Mouse (Mus musculus): Measurements from ENCODE around the gene Src. TPM values are rescaled to one million over a fixed set of nuclear protein-coding genes. Genes with fewer than 3 reads are reported as not detected.

Gene Src
- polyA plus RNA-seq, 1 experiment from 2014 or later = 30.8 TPM

DNA sequence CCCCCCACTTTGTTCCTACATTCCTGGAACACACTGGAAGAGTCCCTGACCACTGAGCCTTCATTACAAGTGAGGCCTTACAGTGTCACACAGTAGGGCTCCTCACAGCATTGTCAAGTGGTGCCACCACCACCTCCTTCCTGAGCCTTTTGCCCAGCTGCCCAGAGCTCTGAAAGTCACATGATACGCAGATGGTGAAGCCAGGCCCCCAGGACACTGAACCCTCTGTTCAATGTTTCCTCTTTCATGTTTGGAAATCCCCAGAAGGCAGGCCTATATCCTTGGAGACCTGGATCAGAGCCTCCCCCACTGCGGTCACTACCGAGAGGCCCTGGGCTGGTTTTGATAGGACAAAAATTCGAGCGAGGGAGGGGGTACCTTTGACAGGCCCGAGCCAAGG is 1.0 kb upstream of the Src start:
- no peaks in the 10 kb centered on the region for H3K27me3 ChIP-seq
- no peak overlapping the region for H3K4me3 ChIP-seq
- WGBS = 45% methylated on average over 6 of the region's 6 CpGs
- no peak overlapping the region for H3K27ac ChIP-seq
- peaks cover 11% of the 10 kb centered on the region for H3K4me1 ChIP-seq
- H3K9ac ChIP-seq = no peak overlapping the region
- no peak overlapping the region for H3K4me2 ChIP-seq (replicated peaks)
- H3K9me3 ChIP-seq = no peaks in the 10 kb centered on the region
- ATAC-seq (ENCODE audit: insufficient number of reproducible peaks, insufficient read depth, low FRiP score, low TSS enrichment) = no peak
- no peaks in the 10 kb centered on the region for H3K36me3 ChIP-seq

DNA sequence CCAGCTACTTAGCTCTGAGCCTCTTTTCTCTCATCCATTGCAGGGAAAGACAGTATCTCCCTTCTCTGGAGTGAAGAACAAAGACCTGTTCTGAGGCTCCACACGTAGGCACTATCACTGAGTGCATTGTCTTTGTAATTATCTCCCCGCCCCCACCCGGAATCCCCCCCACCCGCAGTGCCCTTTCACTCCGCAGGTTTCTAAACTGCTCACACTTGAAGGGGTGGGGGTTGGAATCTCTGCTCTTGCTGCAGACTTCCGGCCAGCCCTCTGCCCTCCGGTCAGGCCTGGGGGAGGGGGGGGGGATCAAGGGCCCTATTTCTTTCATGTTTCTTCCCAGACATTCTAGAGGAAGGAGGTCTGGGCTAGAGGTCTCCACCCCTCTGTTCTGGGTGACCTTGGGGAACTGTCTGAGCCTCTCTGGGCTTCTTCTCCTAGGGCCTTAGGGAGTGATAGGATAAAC is 396 bp downstream of the Src start:
- H3K36me3 ChIP-seq = no peaks in the 10 kb centered on the region
- H3K4me3 ChIP-seq = no peak overlapping the region
- no peaks in the 10 kb centered on the region for H3K27me3 ChIP-seq
- no peak overlapping the region for H3K27ac ChIP-seq
- ATAC-seq (ENCODE audit: insufficient number of reproducible peaks, insufficient read depth, low FRiP score, low TSS enrichment) = no peak
- 4% methylated on average over 7 of the region's 7 CpGs for WGBS
- H3K4me1 ChIP-seq = peaks cover 25% of the 10 kb centered on the region
- H3K9me3 ChIP-seq = no peaks in the 10 kb centered on the region
- H3K4me2 ChIP-seq (replicated peaks) = no peak overlapping the region
- no peak overlapping the region for H3K9ac ChIP-seq

DNA sequence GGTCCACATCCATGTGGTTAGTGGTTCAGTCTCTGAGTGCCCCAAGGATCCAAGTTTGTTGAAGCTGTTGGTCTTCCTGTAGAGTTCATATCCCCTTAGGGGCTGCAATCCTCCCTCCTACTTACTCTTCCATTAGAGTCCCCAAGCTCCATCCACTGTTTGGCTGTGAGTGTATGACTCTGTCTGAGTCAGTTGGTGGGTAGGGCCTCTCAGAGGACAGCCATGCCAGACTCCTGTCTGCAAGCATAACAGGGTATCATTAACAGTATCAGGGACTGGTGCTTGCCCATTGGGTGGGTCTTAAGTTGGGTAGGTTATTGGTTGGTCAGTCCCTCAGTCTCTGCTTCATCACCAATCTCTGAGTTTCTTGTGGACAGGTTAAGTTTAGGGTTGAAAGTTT is 1.3 kb downstream of the Src start:
- Histone ChIP-seq H3K9ac (no peak overlapping the region), H3K9me3 (no peaks in the 10 kb centered on the region), H3K27me3 (no peaks in the 10 kb centered on the region), H3K36me3 (no peaks in the 10 kb centered on the region), H3K4me1 (peaks cover 25% of the 10 kb centered on the region), H3K4me3 (no peak overlapping the region), H3K27ac (no peak overlapping the region), H3K4me2 (replicated peaks) (no peak overlapping the region)
- ATAC-seq (ENCODE audit: insufficient number of reproducible peaks, insufficient read depth, low FRiP score, low TSS enrichment) = no peak

DNA sequence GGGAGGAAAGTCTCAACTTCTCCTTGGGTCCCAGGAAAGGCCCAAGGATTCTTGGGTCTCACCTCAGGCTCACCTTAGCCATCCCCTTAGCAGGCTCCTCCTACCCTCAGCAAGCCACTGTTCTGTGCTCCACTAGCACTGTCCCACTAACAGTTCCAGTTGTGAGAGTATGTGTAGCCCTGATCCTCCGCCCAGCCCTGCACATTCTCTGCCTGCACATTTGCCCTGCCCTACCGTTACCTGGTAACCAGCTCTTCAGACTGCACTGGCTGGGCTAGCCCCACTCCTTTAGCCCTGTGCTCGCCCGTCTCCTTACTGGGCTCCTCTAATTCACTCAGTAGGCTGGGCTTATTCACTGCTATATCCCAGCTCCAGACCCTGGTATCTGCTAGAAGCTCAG is 2.2 kb downstream of the Src start:
- H3K27ac ChIP-seq = no peak overlapping the region
- no peak overlapping the region for H3K4me2 ChIP-seq (replicated peaks)
- H3K36me3 ChIP-seq = no peaks in the 10 kb centered on the region
- H3K27me3 ChIP-seq = no peaks in the 10 kb centered on the region
- peaks cover 32% of the 10 kb centered on the region for H3K4me1 ChIP-seq
- no peak for ATAC-seq (ENCODE audit: insufficient number of reproducible peaks, insufficient read depth, low FRiP score, low TSS enrichment)
- H3K9ac ChIP-seq = no peak overlapping the region
- 83% methylated on average over 4 of the region's 4 CpGs for WGBS
- no peaks in the 10 kb centered on the region for H3K9me3 ChIP-seq
- no peak overlapping the region for H3K4me3 ChIP-seq

DNA sequence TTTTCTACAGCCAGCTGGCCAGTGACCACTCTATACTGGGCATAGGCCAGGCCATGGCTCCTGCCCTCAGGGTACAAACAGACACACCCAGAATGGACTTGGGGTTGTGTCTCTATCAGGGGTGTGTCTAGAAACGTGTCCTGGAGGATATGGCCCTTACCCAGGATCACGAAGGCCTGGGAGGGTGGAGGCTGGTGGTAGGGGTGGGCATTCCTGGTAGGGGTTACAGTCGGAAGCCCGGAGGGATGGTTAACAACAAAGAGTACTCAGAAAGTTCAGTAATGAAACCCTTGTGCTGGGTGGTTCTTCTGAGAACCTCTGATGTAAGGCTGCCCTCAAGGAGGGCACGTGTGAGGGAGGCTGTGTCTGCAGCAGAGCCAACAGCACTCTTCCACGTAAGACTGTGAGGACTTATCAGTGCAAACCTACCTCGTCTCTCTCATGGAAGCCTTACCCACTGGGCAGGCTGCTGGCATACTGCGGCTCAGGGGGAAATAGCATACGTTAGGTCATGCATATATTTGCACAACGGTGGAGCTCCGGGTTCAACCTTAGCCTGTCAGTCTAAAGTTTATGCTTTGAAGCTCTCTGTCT is 3.9 kb downstream of the Src start:
- WGBS = 53% methylated on average over 11 of the region's 11 CpGs
- H3K27ac ChIP-seq = 0 out of 2 replicates have a peak overlapping the region, but pooled peaks have one; percentile 94
- H3K9me3 ChIP-seq = no peaks in the 10 kb centered on the region
- H3K27me3 ChIP-seq = no peaks in the 10 kb centered on the region
- peak overlapping the region; percentile 7; the same call in 1 of the 2 replicates for H3K9ac ChIP-seq
- no peak overlapping the region for H3K4me3 ChIP-seq
- H3K36me3 ChIP-seq = no peaks in the 10 kb centered on the region
- peaks cover 49% of the 10 kb centered on the region for H3K4me1 ChIP-seq
- no peak for ATAC-seq (ENCODE audit: insufficient number of reproducible peaks, insufficient read depth, low FRiP score, low TSS enrichment)
- H3K4me2 ChIP-seq (replicated peaks) = no peak overlapping the region

DNA sequence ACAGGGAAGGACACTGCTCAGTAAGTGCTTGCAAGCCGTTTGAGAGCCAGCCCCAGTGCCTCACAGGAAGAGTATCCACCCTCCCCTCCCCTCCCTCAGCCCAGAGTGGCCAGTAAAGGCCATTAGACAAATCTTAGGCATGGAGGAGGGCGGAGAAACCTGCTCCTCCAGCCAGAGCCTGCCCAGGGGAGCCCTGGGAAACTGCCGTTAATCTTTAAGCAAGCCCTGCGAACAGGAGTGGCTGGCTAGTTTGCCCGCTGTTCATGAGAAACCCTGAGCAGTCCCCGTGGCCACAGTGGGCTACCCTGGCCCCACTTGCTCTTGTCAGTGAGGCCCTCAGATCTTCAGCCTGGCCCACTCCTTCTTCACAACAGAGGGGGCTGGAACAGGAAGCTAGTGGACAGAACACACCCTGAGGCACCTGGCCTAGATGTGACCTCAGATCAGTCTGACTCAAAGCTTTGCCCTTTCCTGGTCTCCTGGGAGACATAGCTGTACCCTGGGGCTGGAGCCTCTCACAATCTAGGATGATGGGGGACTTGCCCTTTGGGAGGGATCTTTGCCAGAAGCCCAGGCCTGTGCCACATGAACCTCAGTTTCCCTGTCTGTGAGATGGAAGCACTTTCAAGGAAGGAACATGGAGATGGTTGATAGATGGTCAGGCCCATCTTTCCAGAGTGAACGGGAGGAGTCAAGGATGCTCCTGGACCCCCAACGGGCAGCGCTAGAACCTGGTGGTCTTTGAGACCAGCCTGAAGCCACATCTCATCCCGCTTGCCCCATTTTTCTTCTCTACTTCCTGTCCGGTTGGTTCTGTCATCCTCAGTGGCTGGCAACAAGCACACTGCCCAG is 4.8 kb downstream of the Src start:
- peak overlapping the region; percentile 65 for H3K4me3 ChIP-seq
- H3K9ac ChIP-seq = peak overlapping the region; percentile 7
- H3K4me1 ChIP-seq = peaks cover 53% of the 10 kb centered on the region
- no peaks in the 10 kb centered on the region for H3K9me3 ChIP-seq
- 38% methylated on average over 11 of the region's 11 CpGs for WGBS
- H3K27me3 ChIP-seq = no peaks in the 10 kb centered on the region
- H3K27ac ChIP-seq = peak overlapping the region; percentile 94
- H3K4me2 ChIP-seq (replicated peaks) = peak overlapping the region; percentile 64
- peaks cover 8% of the 10 kb centered on the region for H3K36me3 ChIP-seq
- ATAC-seq (ENCODE audit: insufficient number of reproducible peaks, insufficient read depth, low FRiP score, low TSS enrichment) = no peak

DNA sequence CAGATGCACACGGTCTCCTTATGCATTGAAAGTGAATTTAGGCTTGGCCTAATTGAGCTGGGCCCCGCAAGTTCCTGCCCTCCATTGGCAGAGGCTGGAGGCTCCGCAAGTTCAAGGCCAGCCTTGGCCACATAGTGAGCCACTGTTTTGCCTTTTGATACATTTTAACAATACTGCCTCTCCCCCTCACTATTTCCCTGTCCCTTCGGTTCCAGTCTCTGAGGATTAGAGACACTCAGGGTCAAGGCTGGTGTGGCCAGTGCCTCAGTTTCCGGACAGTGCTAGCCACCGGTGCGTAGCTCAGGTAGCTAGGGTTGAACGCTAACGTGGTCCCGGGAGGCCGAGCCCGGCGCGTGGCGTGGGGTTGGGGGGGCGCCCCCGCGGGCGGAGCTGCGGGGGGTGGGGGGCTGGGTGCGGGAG is 5.5 kb downstream of the Src start:
- Histone ChIP-seq H3K27me3 (no peaks in the 10 kb centered on the region), H3K4me2 (replicated peaks) (peak overlapping the region; percentile 64), H3K9me3 (no peaks in the 10 kb centered on the region), H3K36me3 (peaks cover 15% of the 10 kb centered on the region), H3K4me1 (peaks cover 50% of the 10 kb centered on the region), H3K4me3 (peak overlapping the region; percentile 65), H3K27ac (peak overlapping the region; percentile 94), H3K9ac (peak overlapping the region; percentile 98)
- ATAC-seq (ENCODE audit: insufficient number of reproducible peaks, insufficient read depth, low FRiP score, low TSS enrichment) = no peak
- 10% methylated on average over 17 of the region's 21 CpGs for WGBS

DNA sequence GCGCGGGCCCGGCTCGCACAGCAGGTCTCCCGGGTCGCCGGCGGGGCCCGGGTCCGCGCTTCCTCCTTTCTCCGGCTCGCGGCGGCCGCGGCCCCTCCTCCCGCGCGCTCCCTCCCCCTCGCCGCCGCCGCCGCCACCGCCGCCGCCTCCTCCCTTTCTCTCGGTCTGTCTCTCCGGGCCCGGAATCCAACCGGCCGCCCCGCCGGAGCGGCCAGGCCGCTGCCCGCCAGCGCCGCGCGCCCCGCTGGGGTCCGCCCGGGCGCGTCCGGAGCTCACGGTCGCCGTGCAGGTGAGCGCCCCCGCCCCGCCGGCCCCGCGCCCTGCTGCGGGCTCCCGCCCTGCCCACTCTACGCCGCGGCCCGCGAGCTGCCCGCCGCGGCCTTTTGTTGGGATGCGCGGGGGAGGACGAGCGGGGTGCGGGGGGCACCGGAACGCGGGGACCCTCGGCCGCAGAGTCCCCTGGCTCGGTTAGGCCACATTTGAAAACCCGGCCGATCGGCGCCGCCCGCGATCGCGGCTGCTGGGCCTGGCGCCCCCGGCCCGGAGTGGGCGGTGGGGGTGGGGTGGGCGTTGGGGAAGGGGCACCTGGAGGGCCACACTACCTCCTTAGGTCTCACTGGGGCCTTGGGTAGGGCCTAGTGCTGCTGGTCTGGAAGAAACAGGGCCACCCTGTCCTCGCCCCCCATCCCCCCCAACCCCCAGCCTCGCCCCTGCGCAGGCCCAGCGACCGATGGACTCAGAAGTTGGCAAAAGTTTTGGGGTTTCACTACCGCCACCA is 6.1 kb downstream of the Src start:
- Histone ChIP-seq H3K4me1 (peaks cover 51% of the 10 kb centered on the region), H3K9me3 (no peaks in the 10 kb centered on the region), H3K9ac (peak overlapping the region; percentile 98), H3K27ac (peak overlapping the region; percentile 94), H3K4me2 (replicated peaks) (peak overlapping the region; percentile 64), H3K27me3 (no peaks in the 10 kb centered on the region), H3K36me3 (peaks cover 20% of the 10 kb centered on the region), H3K4me3 (peak overlapping the region; percentile 65)
- 1% methylated on average over 58 of the region's 98 CpGs for WGBS
- no peak; the same call in 1 of the 2 replicates for ATAC-seq (ENCODE audit: insufficient number of reproducible peaks, insufficient read depth, low FRiP score, low TSS enrichment)

DNA sequence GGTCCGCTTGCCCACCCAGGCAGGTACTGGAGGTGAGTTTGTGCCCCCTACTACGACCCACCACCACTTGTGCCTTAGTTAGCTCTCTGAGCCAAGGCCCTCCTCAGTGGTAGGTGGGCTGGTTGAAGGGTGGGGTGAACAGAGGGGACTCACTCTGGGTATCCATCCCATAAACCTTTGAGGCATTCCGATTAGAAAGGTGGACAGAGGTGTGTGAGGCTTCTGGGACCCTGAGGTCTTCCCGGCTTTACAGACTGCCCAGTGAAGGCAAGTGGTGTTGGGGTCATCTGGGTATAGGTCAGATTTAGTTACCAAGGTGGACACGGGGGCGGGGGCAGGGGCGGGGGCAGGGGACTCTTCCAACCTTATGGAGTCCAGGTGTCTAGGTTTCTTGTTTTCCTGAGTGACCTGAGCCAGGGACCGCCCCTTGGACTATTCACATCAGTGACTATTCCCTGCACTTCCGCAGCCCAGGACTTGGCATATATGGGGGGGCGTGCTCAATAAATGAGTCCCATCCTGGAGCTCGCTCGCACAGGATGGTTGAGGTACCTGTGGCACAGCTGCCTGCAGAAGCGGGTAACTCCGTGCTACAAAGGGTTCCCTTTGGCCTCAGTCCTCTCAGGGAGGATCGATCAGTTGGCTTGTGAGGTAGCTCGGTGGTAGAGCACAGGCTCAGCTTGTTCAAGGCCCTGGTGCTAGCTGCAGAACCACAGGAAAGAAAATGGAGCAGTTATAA is 6.8 kb downstream of the Src start:
- 53% methylated on average over 16 of the region's 16 CpGs for WGBS
- peak overlapping the region; percentile 65 for H3K4me3 ChIP-seq
- peaks cover 25% of the 10 kb centered on the region for H3K36me3 ChIP-seq
- ATAC-seq (ENCODE audit: insufficient number of reproducible peaks, insufficient read depth, low FRiP score, low TSS enrichment) = no peak
- no peaks in the 10 kb centered on the region for H3K27me3 ChIP-seq
- peak overlapping the region; percentile 64 for H3K4me2 ChIP-seq (replicated peaks)
- no peaks in the 10 kb centered on the region for H3K9me3 ChIP-seq
- H3K9ac ChIP-seq = peak overlapping the region; percentile 98
- peaks cover 58% of the 10 kb centered on the region for H3K4me1 ChIP-seq
- H3K27ac ChIP-seq = peak overlapping the region; percentile 94

DNA sequence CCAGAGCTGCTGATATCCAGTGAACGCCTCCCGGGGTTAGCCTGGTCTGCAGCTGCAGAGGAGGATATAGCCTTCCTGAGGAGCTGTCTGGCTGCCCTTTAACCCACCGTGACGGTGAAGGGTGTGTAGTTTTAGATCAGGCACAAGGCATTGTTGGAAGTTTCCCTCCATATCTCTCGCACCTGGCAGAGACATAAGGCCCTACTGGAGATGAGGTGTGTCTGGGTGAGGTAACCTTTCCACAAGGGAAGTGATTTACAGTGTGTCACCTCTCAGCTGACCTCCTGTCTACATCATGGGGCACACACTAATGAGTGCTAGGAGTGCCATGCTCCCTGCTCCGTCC is 7.4 kb downstream of the Src start:
- peaks cover 27% of the 10 kb centered on the region for H3K36me3 ChIP-seq
- no peak for ATAC-seq (ENCODE audit: insufficient number of reproducible peaks, insufficient read depth, low FRiP score, low TSS enrichment)
- H3K4me2 ChIP-seq (replicated peaks) = peak overlapping the region; percentile 64
- peaks cover 58% of the 10 kb centered on the region for H3K4me1 ChIP-seq
- H3K27ac ChIP-seq = peak overlapping the region; percentile 47; the same call in 1 of the 2 replicates
- no peaks in the 10 kb centered on the region for H3K27me3 ChIP-seq
- 68% methylated on average over 6 of the region's 6 CpGs for WGBS
- peak overlapping the region; percentile 65 for H3K4me3 ChIP-seq
- H3K9ac ChIP-seq = peak overlapping the region; percentile 98; the same call in 1 of the 2 replicates
- no peaks in the 10 kb centered on the region for H3K9me3 ChIP-seq

DNA sequence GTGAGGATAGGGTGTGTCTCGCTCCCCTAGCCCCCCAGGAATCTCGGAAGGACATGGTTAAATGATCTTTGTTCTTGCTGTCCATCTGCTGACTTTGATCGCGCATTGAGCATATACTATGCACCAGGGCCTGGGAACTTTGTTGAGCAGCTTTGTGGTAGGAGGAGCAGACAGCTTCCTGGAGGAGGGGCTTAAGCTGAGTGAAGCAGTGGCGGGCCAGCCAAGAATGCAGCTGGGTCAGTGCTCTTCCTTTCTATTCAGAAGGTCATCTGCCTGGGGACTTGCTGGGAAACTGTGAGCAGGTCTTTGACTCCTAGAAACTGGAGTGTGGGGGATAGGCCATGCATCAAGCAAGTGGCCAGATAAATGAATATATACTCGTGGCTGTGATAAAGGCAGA is 7.9 kb downstream of the Src start:
- H3K36me3 ChIP-seq = peaks cover 27% of the 10 kb centered on the region
- H3K9ac ChIP-seq = no peak overlapping the region
- H3K4me2 ChIP-seq (replicated peaks) = peak overlapping the region; percentile 64; the same call in 1 of the 2 replicates
- WGBS = 74% methylated on average over 6 of the region's 6 CpGs
- 0 out of 2 replicates have a peak overlapping the region, but pooled peaks have one; percentile 1 for H3K4me3 ChIP-seq
- H3K9me3 ChIP-seq = no peaks in the 10 kb centered on the region
- H3K4me1 ChIP-seq = peaks cover 61% of the 10 kb centered on the region
- no peak overlapping the region for H3K27ac ChIP-seq
- H3K27me3 ChIP-seq = no peaks in the 10 kb centered on the region
- ATAC-seq (ENCODE audit: insufficient number of reproducible peaks, insufficient read depth, low FRiP score, low TSS enrichment) = no peak

All from embryonic facial prominence, embryonic 12.5 days (tissue).